Mouse (Mus musculus) stomach, postnatal 0 days (tissue): ENCODE results near the gene Asb2. TPM values are rescaled to one million over a fixed set of nuclear protein-coding genes. Genes with fewer than 3 reads are reported as not detected.
A peak's percentile ranks its signal among the peaks of the same experiment; 100 is the strongest.

ENCODE experiments used
- ATAC-seq: fragments of 200-750 bp; cut with Nextera tagmentation; 2 replicates; pipeline ENCODE4 v1.8.0; 2017; ENCODE audit not compliant: low FRiP score, low TSS enrichment
- DNase-seq: peaks from one replicate; pipeline ENCODE4 v3.0.0-alpha.2; 2016; ENCODE audit warnings: low spot score
- H3K27ac ChIP-seq: fragments of 300-500 bp; sonication (generic); replicated peaks from 2 replicates; pipeline ENCODE4 v1.5.1; 2014; ENCODE audit warnings: mild to moderate bottlenecking, control low read depth
- H3K27me3 ChIP-seq: fragments of 300-500 bp; sonication (generic); 2 replicates; pipeline ENCODE4 v1.6.1; 2014; ENCODE audit warnings: low read length; ENCODE audit not compliant: control insufficient read depth, insufficient read depth
- H3K36me3 ChIP-seq: fragments of 300-500 bp; sonication (generic); 2 replicates; pipeline ENCODE4 v1.6.1; 2014; ENCODE audit warnings: low read length, mixed read lengths; ENCODE audit not compliant: control insufficient read depth, insufficient read depth
- H3K4me1 ChIP-seq: fragments of 300-500 bp; sonication (generic); replicated peaks from 2 replicates; pipeline ENCODE4 v1.6.1; 2014; ENCODE audit warnings: antibody characterized with exemption; ENCODE audit not compliant: control insufficient read depth, insufficient read depth
- H3K4me2 ChIP-seq: fragments of 300-500 bp; sonication (generic); replicated peaks from 2 replicates; pipeline ENCODE4 v1.6.1; 2014; ENCODE audit warnings: low read depth, mild to moderate bottlenecking, control low read depth, moderate library complexity
- H3K4me3 ChIP-seq: fragments of 300-500 bp; sonication (generic); 2 replicates; pipeline ENCODE4 v1.5.1; 2014; ENCODE audit warnings: low read depth, low read length, control low read depth
- H3K9ac ChIP-seq: fragments of 300-500 bp; sonication (generic); 2 replicates; pipeline ENCODE4 v1.6.1; 2014; ENCODE audit warnings: mild to moderate bottlenecking, low read length, control low read depth, mixed read lengths
- H3K9me3 ChIP-seq: fragments of 300-500 bp; sonication (generic); 2 replicates; pipeline ENCODE4 v1.6.1; 2016; ENCODE audit warnings: low read length; ENCODE audit not compliant: control insufficient read depth
- CTCF ChIP-seq: IDR thresholded peaks from 2 replicates; pipeline ENCODE4 v1.5.1; 2016; ENCODE audit warnings: antibody characterized with exemption, low read depth, mild to moderate bottlenecking, moderate library complexity
- EP300 ChIP-seq: optimal IDR thresholded peaks from 2 replicates; pipeline ENCODE3; 2016; ENCODE audit warnings: antibody characterized with exemption
- WGBS: fragments of 180-500 bp; shearing (Covaris S2); extraction: QIAGEN DNeasy Blood & Tissue Kit; methylation state at CpG from one replicate; pipeline ENCODE4 v1.1.7; 2014; 5-methylcytosine and 5-hydroxymethylcytosine counted together
- polyA plus RNA-seq: library from polyadenylated mRNA; unstranded; fragments of >200 nt; fragmentation: Nextera tagmentation; extraction: Ambion mirVana; gene quantifications from 2 replicates; pipeline ENCODE4 v1.2.1, GENCODE M21; 2015

The Asb2 gene
- polyA plus RNA-seq, 1 experiment from 2014 or later = 17.4 TPM

- TF ChIP-seq CTCF = peak; percentile 76
- no peak for TF ChIP-seq EP300
- Histone ChIP-seq H3K36me3 (no peaks in the 10 kb centered on the region), H3K4me3 (no peak overlapping the region), H3K9ac (no peak overlapping the region), H3K27me3 (0 out of 2 replicates have a peak, but pooled peaks cover 2% of the 10 kb centered on the region), H3K4me1 (no peaks in the 10 kb centered on the region), H3K4me2 (no peak overlapping the region), H3K9me3 (no peaks in the 10 kb centered on the region), H3K27ac (no peak overlapping the region)
- ATAC-seq = no peak
- 39% methylated on average over 3 of the region's 3 CpGs for WGBS
- peak; percentile 42 for DNase-seq
Observed at GRCm38 (mm10) chr12:103322801-103323200, 33.0 kb downstream of the Asb2 start.

- DNase-seq = no peak
- Histone ChIP-seq H3K9ac (no peak overlapping the region), H3K27me3 (no peaks in the 10 kb centered on the region), H3K4me3 (no peak overlapping the region), H3K9me3 (no peaks in the 10 kb centered on the region), H3K27ac (no peak overlapping the region), H3K4me1 (no peaks in the 10 kb centered on the region), H3K36me3 (no peaks in the 10 kb centered on the region), H3K4me2 (no peak overlapping the region)
- WGBS = 52% methylated on average over 20 of the region's 20 CpGs
- no peak for ATAC-seq
- TF ChIP-seq CTCF (no peak), EP300 (no peak)
Observed at GRCm38 (mm10) chr12:103315831-103316545, 39.8 kb downstream of the Asb2 start.

- DNase-seq = no peak
- ATAC-seq = no peak
- Histone ChIP-seq H3K27ac (no peak overlapping the region), H3K4me1 (no peaks in the 10 kb centered on the region), H3K9me3 (no peaks in the 10 kb centered on the region), H3K4me3 (no peak overlapping the region), H3K36me3 (no peaks in the 10 kb centered on the region), H3K9ac (0 out of 2 replicates have a peak overlapping the region, but pooled peaks have one; percentile 27), H3K4me2 (no peak overlapping the region), H3K27me3 (no peaks in the 10 kb centered on the region)
- 9% methylated on average over 24 of the region's 25 CpGs for WGBS
- TF ChIP-seq EP300 (no peak), CTCF (no peak)
Observed at GRCm38 (mm10) chr12:103314640-103315361, 41.0 kb downstream of the Asb2 start.

- ATAC-seq = no peak
Observed at GRCm38 (mm10) chr12:103313871-103314639, 41.7 kb downstream of the Asb2 start.

GRCm38 (mm10) chr12:103313274-103313673 is 42.5 kb downstream of the Asb2 start:
- no peaks in the 10 kb centered on the region for H3K36me3 ChIP-seq
- TF ChIP-seq CTCF (no peak), EP300 (no peak)
- no peaks in the 10 kb centered on the region for H3K9me3 ChIP-seq
- no peak overlapping the region for H3K4me2 ChIP-seq
- no peak overlapping the region for H3K27ac ChIP-seq
- ATAC-seq (no peak), DNase-seq (no peak)
- H3K4me1 ChIP-seq = no peaks in the 10 kb centered on the region
- H3K4me3 ChIP-seq = no peak overlapping the region
- no peak overlapping the region for H3K9ac ChIP-seq
- WGBS = 65% methylated on average over 6 of the region's 6 CpGs
- H3K27me3 ChIP-seq = no peaks in the 10 kb centered on the region

More at GRCm38 (mm10) chr12:103313871-103314639, 41.7 kb downstream of the Asb2 start:
- DNase-seq = no peak
- no peaks in the 10 kb centered on the region for H3K9me3 ChIP-seq
- TF ChIP-seq EP300 = no peak
- no peak for TF ChIP-seq CTCF
- no peak overlapping the region for H3K4me2 ChIP-seq
- H3K4me3 ChIP-seq = no peak overlapping the region
- no peaks in the 10 kb centered on the region for H3K36me3 ChIP-seq
- H3K9ac ChIP-seq = no peak overlapping the region
- 63% methylated on average over 21 of the region's 21 CpGs for WGBS
- no peak overlapping the region for H3K27ac ChIP-seq
- H3K27me3 ChIP-seq = no peaks in the 10 kb centered on the region
- H3K4me1 ChIP-seq = no peaks in the 10 kb centered on the region
